Mouse (Mus musculus): ENCODE results near the gene Men1. TPM values are rescaled to one million over a fixed set of nuclear protein-coding genes. Genes with fewer than 3 reads are reported as not detected.
A peak's percentile ranks its signal among the peaks of the same experiment; 100 is the strongest.
"Not testable (repeated sequence)": the region's sequence is repeated elsewhere in the genome, so short reads cannot be mapped to it uniquely, and the experiment has no call there.

Men1 gene
- polyA plus RNA-seq, 1 experiment from 2014 or later = 81.7 TPM

- Histone ChIP-seq H3K36me3 (peaks cover 20% of the 10 kb centered on the region), H3K27me3 (no peaks in the 10 kb centered on the region), H3K9ac (peak overlapping the region; percentile 55), H3K4me2 (peak overlapping the region; percentile 66), H3K4me3 (peak overlapping the region; percentile 70), H3K27ac (peak overlapping the region; percentile 91), H3K9me3 (no peaks in the 10 kb centered on the region), H3K4me1 (peaks cover 39% of the 10 kb centered on the region)
- 0 out of 2 replicates have a peak, but pooled peaks have one; percentile 1 for ATAC-seq (ENCODE audit: insufficient number of reproducible peaks, low FRiP score, low TSS enrichment, low read depth)
- WGBS = under 1% methylated on average over 33 of the region's 34 CpGs
Observed at GRCm38 (mm10) chr19:6306586-6306985, 28.2 kb upstream of the Men1 start.

GRCm38 (mm10) chr19:6307733-6308531 is 26.8 kb upstream of the Men1 start:
- H3K4me2 ChIP-seq = peak overlapping the region; percentile 66; the same call in 1 of the 2 replicates
- no peaks in the 10 kb centered on the region for H3K27me3 ChIP-seq
- WGBS = 70% methylated on average over 9 of the region's 9 CpGs
- H3K27ac ChIP-seq = peak overlapping the region; percentile 91
- peaks cover 32% of the 10 kb centered on the region for H3K4me1 ChIP-seq
- H3K36me3 ChIP-seq = peaks cover 32% of the 10 kb centered on the region
- no peak overlapping the region for H3K9ac ChIP-seq
- H3K9me3 ChIP-seq = no peaks in the 10 kb centered on the region
- no peak for ATAC-seq (ENCODE audit: insufficient number of reproducible peaks, low FRiP score, low TSS enrichment, low read depth)
- peak overlapping the region; percentile 70 for H3K4me3 ChIP-seq

GRCm38 (mm10) chr19:6310181-6310580 is 24.6 kb upstream of the Men1 start:
- Histone ChIP-seq H3K4me3 (no peak overlapping the region), H3K9ac (no peak overlapping the region), H3K27me3 (no peaks in the 10 kb centered on the region), H3K4me2 (no peak overlapping the region), H3K36me3 (peaks cover 54% of the 10 kb centered on the region), H3K4me1 (peaks cover 29% of the 10 kb centered on the region), H3K9me3 (no peaks in the 10 kb centered on the region), H3K27ac (no peak overlapping the region)
- 90% methylated on average over 5 of the region's 5 CpGs for WGBS
- ATAC-seq (ENCODE audit: insufficient number of reproducible peaks, low FRiP score, low TSS enrichment, low read depth) = no peak

- peaks cover 70% of the 10 kb centered on the region for H3K36me3 ChIP-seq
- H3K9ac ChIP-seq; ATAC-seq (ENCODE audit: insufficient number of reproducible peaks, low FRiP score, low TSS enrichment, low read depth); H3K9me3 ChIP-seq; H3K4me3 ChIP-seq; H3K27me3 ChIP-seq; H3K4me2 ChIP-seq; H3K27ac ChIP-seq: not testable (repeated sequence)
- 87% methylated on average over 3 of the region's 3 CpGs for WGBS
- H3K4me1 ChIP-seq = peaks cover 18% of the 10 kb centered on the region
Observed at GRCm38 (mm10) chr19:6311783-6312182, 23.0 kb upstream of the Men1 start.

- no peak overlapping the region for H3K4me2 ChIP-seq
- H3K36me3 ChIP-seq = peaks cover 90% of the 10 kb centered on the region
- no peaks in the 10 kb centered on the region for H3K9me3 ChIP-seq
- H3K4me1 ChIP-seq = no peaks in the 10 kb centered on the region
- H3K4me3 ChIP-seq = no peak overlapping the region
- H3K9ac ChIP-seq = no peak overlapping the region
- no peak overlapping the region for H3K27ac ChIP-seq
- 93% methylated on average over 8 of the region's 8 CpGs for WGBS
- no peak for ATAC-seq (ENCODE audit: insufficient number of reproducible peaks, low FRiP score, low TSS enrichment, low read depth)
- H3K27me3 ChIP-seq = no peaks in the 10 kb centered on the region
Observed at GRCm38 (mm10) chr19:6313796-6314195, 21.0 kb upstream of the Men1 start.

- 0 out of 2 replicates have a peak overlapping the region, but pooled peaks have one; percentile 0 for H3K27ac ChIP-seq
- H3K27me3 ChIP-seq = no peaks in the 10 kb centered on the region
- H3K4me3 ChIP-seq = no peak overlapping the region
- no peak overlapping the region for H3K9ac ChIP-seq
- H3K4me2 ChIP-seq = no peak overlapping the region
- H3K4me1 ChIP-seq = no peaks in the 10 kb centered on the region
- 81% methylated on average over 8 of the region's 8 CpGs for WGBS
- ATAC-seq (ENCODE audit: insufficient number of reproducible peaks, low FRiP score, low TSS enrichment, low read depth) = no peak
- peaks cover 95% of the 10 kb centered on the region for H3K36me3 ChIP-seq
- no peaks in the 10 kb centered on the region for H3K9me3 ChIP-seq
Observed at GRCm38 (mm10) chr19:6314513-6314912, 20.3 kb upstream of the Men1 start.

GRCm38 (mm10) chr19:6315573-6315972 is 19.2 kb upstream of the Men1 start:
- Histone ChIP-seq H3K27ac (peak overlapping the region; percentile 47; the same call in 1 of the 2 replicates), H3K4me1 (no peaks in the 10 kb centered on the region), H3K4me3 (no peak overlapping the region), H3K27me3 (no peaks in the 10 kb centered on the region), H3K9ac (no peak overlapping the region), H3K4me2 (no peak overlapping the region), H3K36me3 (peaks cover 96% of the 10 kb centered on the region), H3K9me3 (no peaks in the 10 kb centered on the region)
- 83% methylated on average over 14 of the region's 14 CpGs for WGBS
- no peak for ATAC-seq (ENCODE audit: insufficient number of reproducible peaks, low FRiP score, low TSS enrichment, low read depth)

GRCm38 (mm10) chr19:6318145-6318544 is 16.6 kb upstream of the Men1 start:
- no peak overlapping the region for H3K9ac ChIP-seq
- no peaks in the 10 kb centered on the region for H3K9me3 ChIP-seq
- ATAC-seq (ENCODE audit: insufficient number of reproducible peaks, low FRiP score, low TSS enrichment, low read depth) = no peak
- no peak overlapping the region for H3K4me3 ChIP-seq
- H3K27me3 ChIP-seq = no peaks in the 10 kb centered on the region
- WGBS = 88% methylated on average over 12 of the region's 12 CpGs
- 0 out of 2 replicates have a peak, but pooled peaks cover 4% of the 10 kb centered on the region for H3K4me1 ChIP-seq
- no peak overlapping the region for H3K27ac ChIP-seq
- no peak overlapping the region for H3K4me2 ChIP-seq
- peaks cover 96% of the 10 kb centered on the region for H3K36me3 ChIP-seq

- H3K27ac ChIP-seq = no peak overlapping the region
- no peak overlapping the region for H3K4me2 ChIP-seq
- no peak for ATAC-seq (ENCODE audit: insufficient number of reproducible peaks, low FRiP score, low TSS enrichment, low read depth)
- H3K4me1 ChIP-seq = 0 out of 2 replicates have a peak, but pooled peaks cover 4% of the 10 kb centered on the region
- H3K9me3 ChIP-seq = no peaks in the 10 kb centered on the region
- H3K9ac ChIP-seq = no peak overlapping the region
- no peak overlapping the region for H3K4me3 ChIP-seq
- peaks cover 90% of the 10 kb centered on the region for H3K36me3 ChIP-seq
- 66% methylated on average over 8 of the region's 8 CpGs for WGBS
- H3K27me3 ChIP-seq = no peaks in the 10 kb centered on the region
Observed at GRCm38 (mm10) chr19:6321358-6321757, 13.4 kb upstream of the Men1 start.

GRCm38 (mm10) chr19:6321786-6322621 is 12.8 kb upstream of the Men1 start:
- 69% methylated on average over 33 of the region's 33 CpGs for WGBS
- no peaks in the 10 kb centered on the region for H3K9me3 ChIP-seq
- no peak overlapping the region for H3K9ac ChIP-seq
- peaks cover 83% of the 10 kb centered on the region for H3K36me3 ChIP-seq
- H3K4me1 ChIP-seq = 0 out of 2 replicates have a peak, but pooled peaks cover 4% of the 10 kb centered on the region
- no peak overlapping the region for H3K4me3 ChIP-seq
- ATAC-seq (ENCODE audit: insufficient number of reproducible peaks, low FRiP score, low TSS enrichment, low read depth) = no peak
- H3K27me3 ChIP-seq = no peaks in the 10 kb centered on the region
- H3K27ac ChIP-seq = no peak overlapping the region
- no peak overlapping the region for H3K4me2 ChIP-seq

- Histone ChIP-seq H3K4me1 (0 out of 2 replicates have a peak, but pooled peaks cover 4% of the 10 kb centered on the region), H3K27ac (no peak overlapping the region), H3K27me3 (no peaks in the 10 kb centered on the region), H3K4me3 (no peak overlapping the region), H3K36me3 (peaks cover 57% of the 10 kb centered on the region), H3K9ac (no peak overlapping the region), H3K4me2 (no peak overlapping the region), H3K9me3 (no peaks in the 10 kb centered on the region)
- no peak for ATAC-seq (ENCODE audit: insufficient number of reproducible peaks, low FRiP score, low TSS enrichment, low read depth)
- 83% methylated on average over 9 of the region's 9 CpGs for WGBS
Observed at GRCm38 (mm10) chr19:6324751-6325150, 10.0 kb upstream of the Men1 start.

GRCm38 (mm10) chr19:6331178-6331577 is 3.6 kb upstream of the Men1 start:
- H3K4me3 ChIP-seq = no peak overlapping the region
- H3K4me2 ChIP-seq = no peak overlapping the region
- peaks cover 13% of the 10 kb centered on the region for H3K4me1 ChIP-seq
- H3K9ac ChIP-seq = no peak overlapping the region
- no peaks in the 10 kb centered on the region for H3K36me3 ChIP-seq
- no peak overlapping the region for H3K27ac ChIP-seq
- H3K27me3 ChIP-seq = no peaks in the 10 kb centered on the region
- H3K9me3 ChIP-seq = no peaks in the 10 kb centered on the region
- WGBS = 50% methylated on average over 5 of the region's 5 CpGs
- ATAC-seq (ENCODE audit: insufficient number of reproducible peaks, low FRiP score, low TSS enrichment, low read depth) = no peak
